Mouse (Mus musculus): ENCODE results near the gene Map7d1. TPM values are rescaled to one million over a fixed set of nuclear protein-coding genes. Genes with fewer than 3 reads are reported as not detected.

Map7d1 gene
- polyA plus RNA-seq, 1 experiment from 2014 or later = 15.2 TPM

GRCm38 (mm10) chr4:126296617-126297101 is 40.5 kb upstream of the Map7d1 start:
- H3K9me3 ChIP-seq (ENCODE audit: control insufficient read depth, low read length) = no peaks in the 10 kb centered on the region
- peak; percentile 79 for DNase-seq (ENCODE audit: low spot score)
- peak overlapping the region; percentile 57 for H3K4me2 ChIP-seq (replicated peaks; ENCODE audit: low read depth)
- no peaks in the 10 kb centered on the region for H3K27me3 ChIP-seq (ENCODE audit: control insufficient read depth, insufficient read depth, low read length)
- ATAC-seq (ENCODE audit: low FRiP score, low TSS enrichment) = peak; percentile 58
- H3K4me1 ChIP-seq (replicated peaks; ENCODE audit: control insufficient read depth, insufficient read depth) = peaks cover 9% of the 10 kb centered on the region
- 1% methylated on average over 34 of the region's 34 CpGs for WGBS
- peak overlapping the region; percentile 52 for H3K9ac ChIP-seq (ENCODE audit: low read length)
- peak; percentile 43; the same call in 1 of the 2 replicates for TF ChIP-seq CTCF (IDR thresholded peaks at IDR 0.05; ENCODE audit: low read depth)
- TF ChIP-seq EP300 (optimal IDR thresholded peaks at IDR 0.05) = no peak
- H3K36me3 ChIP-seq (ENCODE audit: control insufficient read depth, insufficient read depth, low read length) = no peaks in the 10 kb centered on the region
- H3K4me3 ChIP-seq (ENCODE audit: low read depth, low read length) = peak overlapping the region; percentile 26
- H3K27ac ChIP-seq (replicated peaks) = peak overlapping the region; percentile 58

- TF ChIP-seq CTCF (IDR thresholded peaks at IDR 0.05; ENCODE audit: low read depth) = no peak
- no peak for TF ChIP-seq EP300 (optimal IDR thresholded peaks at IDR 0.05)
- DNase-seq (ENCODE audit: low spot score) (no peak), ATAC-seq (ENCODE audit: low FRiP score, low TSS enrichment) (no peak)
- Histone ChIP-seq H3K9me3 (ENCODE audit: control insufficient read depth, low read length) (no peaks in the 10 kb centered on the region), H3K4me3 (ENCODE audit: low read depth, low read length) (no peak overlapping the region), H3K27ac (replicated peaks) (no peak overlapping the region), H3K36me3 (ENCODE audit: control insufficient read depth, insufficient read depth, low read length) (no peaks in the 10 kb centered on the region), H3K27me3 (ENCODE audit: control insufficient read depth, insufficient read depth, low read length) (no peaks in the 10 kb centered on the region), H3K4me1 (replicated peaks; ENCODE audit: control insufficient read depth, insufficient read depth) (peaks cover 6% of the 10 kb centered on the region), H3K4me2 (replicated peaks; ENCODE audit: low read depth) (no peak overlapping the region), H3K9ac (ENCODE audit: low read length) (no peak overlapping the region)
- 51% methylated on average over 4 of the region's 4 CpGs for WGBS
These were observed 39.8 kb upstream of the Map7d1 start for GRCm38 (mm10) chr4:126295937-126296336.

- H3K4me1 ChIP-seq (replicated peaks; ENCODE audit: control insufficient read depth, insufficient read depth) = peaks cover 4% of the 10 kb centered on the region
- no peak overlapping the region for H3K27ac ChIP-seq (replicated peaks)
- no peak for ATAC-seq (ENCODE audit: low FRiP score, low TSS enrichment)
These were observed 39.0 kb upstream of the Map7d1 start for GRCm38 (mm10) chr4:126295152-126295551.

GRCm38 (mm10) chr4:126291196-126291595 is 35.1 kb upstream of the Map7d1 start:
- H3K4me2 ChIP-seq (replicated peaks; ENCODE audit: low read depth) = no peak overlapping the region
- H3K4me3 ChIP-seq (ENCODE audit: low read depth, low read length) = no peak overlapping the region
- no peaks in the 10 kb centered on the region for H3K9me3 ChIP-seq (ENCODE audit: control insufficient read depth, low read length)
- H3K27me3 ChIP-seq (ENCODE audit: control insufficient read depth, insufficient read depth, low read length) = no peaks in the 10 kb centered on the region; the same call in 1 of the 2 replicates
- WGBS = 13% methylated on average over 12 of the region's 13 CpGs
- no peak for TF ChIP-seq CTCF (IDR thresholded peaks at IDR 0.05; ENCODE audit: low read depth)
- TF ChIP-seq EP300 (optimal IDR thresholded peaks at IDR 0.05) = no peak
- ATAC-seq (ENCODE audit: low FRiP score, low TSS enrichment) = no peak
- H3K9ac ChIP-seq (ENCODE audit: low read length) = no peak overlapping the region
- H3K4me1 ChIP-seq (replicated peaks; ENCODE audit: control insufficient read depth, insufficient read depth) = peaks cover 2% of the 10 kb centered on the region; the same call in 1 of the 2 replicates
- H3K27ac ChIP-seq (replicated peaks) = no peak overlapping the region
- H3K36me3 ChIP-seq (ENCODE audit: control insufficient read depth, insufficient read depth, low read length) = no peaks in the 10 kb centered on the region
- DNase-seq (ENCODE audit: low spot score) = no peak

More at GRCm38 (mm10) chr4:126295152-126295551, 39.0 kb upstream of the Map7d1 start:
- no peaks in the 10 kb centered on the region for H3K36me3 ChIP-seq (ENCODE audit: control insufficient read depth, insufficient read depth, low read length)
- no peaks in the 10 kb centered on the region for H3K9me3 ChIP-seq (ENCODE audit: control insufficient read depth, low read length)
- no peaks in the 10 kb centered on the region for H3K27me3 ChIP-seq (ENCODE audit: control insufficient read depth, insufficient read depth, low read length)
- DNase-seq (ENCODE audit: low spot score) = no peak
- H3K4me3 ChIP-seq (ENCODE audit: low read depth, low read length) = no peak overlapping the region
- 73% methylated on average over 6 of the region's 6 CpGs for WGBS
- H3K4me2 ChIP-seq (replicated peaks; ENCODE audit: low read depth) = no peak overlapping the region
- H3K9ac ChIP-seq (ENCODE audit: low read length) = no peak overlapping the region
- TF ChIP-seq EP300 (optimal IDR thresholded peaks at IDR 0.05) = no peak

- DNase-seq (ENCODE audit: low spot score) (no peak), ATAC-seq (ENCODE audit: low FRiP score, low TSS enrichment) (no peak)
- H3K27me3 ChIP-seq (ENCODE audit: control insufficient read depth, insufficient read depth, low read length) = no peaks in the 10 kb centered on the region; the same call in 1 of the 2 replicates
- TF ChIP-seq EP300 (optimal IDR thresholded peaks at IDR 0.05) = no peak
- TF ChIP-seq CTCF (IDR thresholded peaks at IDR 0.05; ENCODE audit: low read depth) = no peak
- 81% methylated on average over 8 of the region's 8 CpGs for WGBS
- H3K4me2 ChIP-seq (replicated peaks; ENCODE audit: low read depth) = no peak overlapping the region
- H3K4me3 ChIP-seq (ENCODE audit: low read depth, low read length) = no peak overlapping the region
- no peaks in the 10 kb centered on the region for H3K36me3 ChIP-seq (ENCODE audit: control insufficient read depth, insufficient read depth, low read length)
- peaks cover 3% of the 10 kb centered on the region; the same call in 1 of the 2 replicates for H3K4me1 ChIP-seq (replicated peaks; ENCODE audit: control insufficient read depth, insufficient read depth)
- no peak overlapping the region for H3K9ac ChIP-seq (ENCODE audit: low read length)
- H3K9me3 ChIP-seq (ENCODE audit: control insufficient read depth, low read length) = no peaks in the 10 kb centered on the region
- H3K27ac ChIP-seq (replicated peaks) = no peak overlapping the region
These were observed 34.2 kb upstream of the Map7d1 start for GRCm38 (mm10) chr4:126290314-126290713.

- WGBS = 30% methylated on average over 17 of the region's 17 CpGs
- Histone ChIP-seq H3K9ac (ENCODE audit: low read length) (0 out of 2 replicates have a peak overlapping the region, but pooled peaks have one; percentile 4), H3K36me3 (ENCODE audit: control insufficient read depth, insufficient read depth, low read length) (no peaks in the 10 kb centered on the region), H3K27ac (replicated peaks) (peak overlapping the region; percentile 4; the same call in 1 of the 2 replicates), H3K4me1 (replicated peaks; ENCODE audit: control insufficient read depth, insufficient read depth) (peaks cover 3% of the 10 kb centered on the region; the same call in 1 of the 2 replicates), H3K9me3 (ENCODE audit: control insufficient read depth, low read length) (no peaks in the 10 kb centered on the region), H3K4me3 (ENCODE audit: low read depth, low read length) (no peak overlapping the region), H3K27me3 (ENCODE audit: control insufficient read depth, insufficient read depth, low read length) (no peaks in the 10 kb centered on the region; the same call in 1 of the 2 replicates), H3K4me2 (replicated peaks; ENCODE audit: low read depth) (peak overlapping the region; percentile 72)
- TF ChIP-seq EP300 (optimal IDR thresholded peaks at IDR 0.05) = no peak
- TF ChIP-seq CTCF (IDR thresholded peaks at IDR 0.05; ENCODE audit: low read depth) = no peak
- DNase-seq (ENCODE audit: low spot score) (no peak), ATAC-seq (ENCODE audit: low FRiP score, low TSS enrichment) (0 out of 2 replicates have a peak, but pooled peaks have one; percentile 27)
These were observed 32.0 kb upstream of the Map7d1 start for GRCm38 (mm10) chr4:126288085-126288666.
